Mouse (Mus musculus) bone marrow, adult 2 months (tissue): ENCODE measurements around the gene Grik4. TPM values are rescaled to one million over a fixed set of nuclear protein-coding genes. Genes with fewer than 3 reads are reported as not detected.
"Not testable (repeated sequence)": the region's sequence is repeated elsewhere in the genome, so short reads cannot be mapped to it uniquely, and the experiment has no call there.

Source experiments
- H3K27ac ChIP-seq: fragments of 200-500 bp; 2 replicates; pipeline ENCODE4 v1.5.1; 2012; ENCODE audit warnings: low read depth, mild to moderate bottlenecking, control low read depth, inconsistent platforms, low read length; ENCODE audit not compliant: control insufficient read depth, poor library complexity, insufficient read depth
- H3K4me1 ChIP-seq: fragments of 200-500 bp; 2 replicates; pipeline ENCODE4 v1.6.1; 2011; ENCODE audit warnings: low read length; ENCODE audit not compliant: control insufficient read depth, insufficient read depth
- H3K4me3 ChIP-seq: fragments of 200-500 bp; replicated peaks from 2 replicates; pipeline ENCODE3; 2011; ENCODE audit warnings: mild to moderate bottlenecking, low read depth, low read length, control low read depth; ENCODE audit not compliant: control insufficient read depth
- CTCF ChIP-seq: fragments of 200-500 bp; IDR thresholded peaks from 2 replicates; pipeline ENCODE4 v1.5.1; 2011; ENCODE audit warnings: low read length, control low read depth; ENCODE audit not compliant: control insufficient read depth, insufficient read depth
- POLR2A ChIP-seq: fragments of 200-500 bp; IDR thresholded peaks from 2 replicates; pipeline ENCODE4 v1.6.1; 2011; ENCODE audit warnings: low read depth, mild to moderate bottlenecking, control low read depth, low read length, borderline replicate concordance; ENCODE audit not compliant: control insufficient read depth
- WGBS: fragments of 180-500 bp; shearing (Covaris S2); methylation state at CpG from one replicate; pipeline ENCODE4 v1.1.7; 2018; 5-methylcytosine and 5-hydroxymethylcytosine counted together
- polyA plus RNA-seq: library from polyadenylated mRNA; stranded (reverse); fragments of >200 nt; gene quantifications from 2 replicates; pipeline ENCODE4 v1.2.4, GENCODE M21; 2011; ENCODE audit warnings: low replicate concordance; ENCODE audit not compliant: missing spikeins, insufficient read depth, insufficient read length

Grik4 gene
- polyA plus RNA-seq, 1 experiment, result 4.1 TPM

GRCm38 (mm10) chr9:42783248-42783903 is 160.9 kb downstream of the Grik4 start:
- no peak overlapping the region for H3K4me3 ChIP-seq
- no peak overlapping the region for H3K27ac ChIP-seq
- no peaks in the 10 kb centered on the region for H3K4me1 ChIP-seq
- TF ChIP-seq POLR2A (no peak), CTCF (no peak)
- 56% methylated on average over 8 of the region's 8 CpGs for WGBS

DNA sequence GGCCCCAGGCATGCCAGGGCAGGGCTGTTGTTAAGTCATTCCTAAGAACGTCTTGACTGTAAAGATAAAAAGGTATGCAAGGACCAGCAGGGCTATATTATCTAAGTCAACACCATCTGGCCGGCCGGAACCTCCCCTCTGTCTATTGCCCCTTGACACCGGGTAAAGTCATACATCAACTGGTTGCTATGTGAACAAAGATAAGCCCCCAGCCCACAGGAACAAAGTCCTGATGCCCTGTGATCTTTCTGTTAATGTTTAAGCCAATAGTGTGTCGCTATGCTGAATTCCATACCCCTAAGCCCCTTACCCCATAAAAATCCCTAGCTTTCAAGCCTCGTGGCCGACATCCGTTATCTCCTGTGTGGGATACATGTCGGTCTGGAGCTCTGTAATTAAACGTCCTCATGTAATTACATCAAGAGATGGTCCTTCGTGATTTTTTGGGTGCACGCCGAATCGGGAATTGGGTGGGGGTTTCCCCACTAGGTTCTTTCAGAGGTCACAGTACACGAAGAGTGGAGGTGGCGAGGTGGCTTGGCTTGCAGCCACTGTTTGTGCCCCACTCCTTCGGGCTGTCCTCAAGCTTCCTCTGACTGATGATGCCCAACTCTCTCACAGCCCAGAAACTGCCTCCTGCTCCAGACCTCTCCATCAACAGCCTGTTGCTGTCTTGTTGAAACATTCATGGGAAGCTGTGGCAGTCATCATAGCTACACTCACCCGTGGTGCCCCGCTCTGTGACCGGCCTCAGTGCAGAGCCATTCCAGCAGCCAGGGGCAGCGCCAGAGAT is 165.6 kb downstream of the Grik4 start:
- H3K27ac ChIP-seq, H3K4me1 ChIP-seq, H3K4me3 ChIP-seq: not testable (repeated sequence)
- WGBS, result 34% methylated on average over 21 of the region's 21 CpGs

GRCm38 (mm10) chr9:42777913-42778312 is 166.4 kb downstream of the Grik4 start:
- no peak for TF ChIP-seq CTCF
- Histone ChIP-seq H3K4me3 (no peak overlapping the region), H3K4me1 (no peaks in the 10 kb centered on the region), H3K27ac (no peak overlapping the region)
- WGBS, result 49% methylated on average over 8 of the region's 8 CpGs

DNA sequence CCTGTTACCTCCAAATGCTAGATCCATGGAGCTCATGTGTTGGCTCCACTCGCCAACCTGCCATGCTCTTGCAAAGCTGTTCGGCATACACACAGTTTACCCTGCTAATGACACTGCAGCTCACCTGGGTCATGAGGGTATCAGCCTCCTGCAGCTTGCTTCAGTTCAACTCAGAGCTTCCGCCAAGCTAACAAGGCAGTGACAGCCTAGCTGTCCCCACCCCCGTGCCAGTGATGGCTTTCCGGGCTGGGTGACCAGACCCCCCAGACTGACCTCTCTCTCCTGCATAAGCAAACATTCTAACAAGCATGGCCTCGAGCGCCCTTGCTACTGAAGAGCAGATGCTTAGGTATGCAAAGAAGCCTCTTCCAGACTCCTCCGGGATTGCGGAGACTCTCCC is 167.5 kb downstream of the Grik4 start:
- Histone ChIP-seq H3K4me3 (no peak overlapping the region), H3K4me1 (no peaks in the 10 kb centered on the region), H3K27ac (no peak overlapping the region)
- 51% methylated on average over 9 of the region's 9 CpGs for WGBS
- no peak for TF ChIP-seq POLR2A
- no peak for TF ChIP-seq CTCF

DNA sequence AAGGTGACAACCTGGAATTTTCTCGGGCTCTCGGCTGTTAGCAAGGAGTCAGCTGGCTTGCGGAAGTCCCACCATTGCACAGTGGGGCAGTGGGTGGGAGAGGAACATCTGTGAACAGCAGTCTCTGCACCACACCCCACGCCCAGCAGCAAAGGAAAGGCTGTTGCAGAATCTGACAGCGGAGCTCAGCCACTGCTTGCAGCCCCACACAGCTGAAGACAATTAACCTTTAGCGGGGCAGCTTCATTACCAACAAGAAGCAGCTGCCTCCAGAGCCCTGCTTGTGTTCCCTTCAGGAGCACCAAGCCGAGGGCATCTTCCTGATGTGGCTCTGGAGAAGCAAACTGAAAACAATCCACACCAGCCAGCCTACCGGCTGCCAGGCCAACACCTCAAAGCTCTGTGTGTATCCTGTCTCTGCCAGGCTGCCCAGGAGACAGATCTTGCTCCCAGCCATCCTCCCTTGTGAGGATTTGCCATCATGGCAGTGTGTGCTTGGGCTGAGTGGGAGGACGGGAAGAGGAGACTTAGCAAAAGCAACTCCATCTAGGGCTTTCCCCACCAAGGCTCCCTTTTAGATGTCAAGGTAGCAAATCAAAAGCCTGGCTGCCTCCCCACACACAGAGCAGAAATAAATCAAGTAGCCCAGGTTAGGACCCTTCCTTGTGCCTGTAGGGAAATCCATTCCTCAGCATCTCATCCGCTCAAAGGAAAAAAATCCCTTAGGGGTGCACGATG is 179.3 kb downstream of the Grik4 start:
- H3K27ac ChIP-seq, result no peak overlapping the region
- 53% methylated on average over 11 of the region's 11 CpGs for WGBS
- no peak overlapping the region for H3K4me3 ChIP-seq
- H3K4me1 ChIP-seq, result no peaks in the 10 kb centered on the region
- TF ChIP-seq POLR2A (no peak), CTCF (no peak)

DNA sequence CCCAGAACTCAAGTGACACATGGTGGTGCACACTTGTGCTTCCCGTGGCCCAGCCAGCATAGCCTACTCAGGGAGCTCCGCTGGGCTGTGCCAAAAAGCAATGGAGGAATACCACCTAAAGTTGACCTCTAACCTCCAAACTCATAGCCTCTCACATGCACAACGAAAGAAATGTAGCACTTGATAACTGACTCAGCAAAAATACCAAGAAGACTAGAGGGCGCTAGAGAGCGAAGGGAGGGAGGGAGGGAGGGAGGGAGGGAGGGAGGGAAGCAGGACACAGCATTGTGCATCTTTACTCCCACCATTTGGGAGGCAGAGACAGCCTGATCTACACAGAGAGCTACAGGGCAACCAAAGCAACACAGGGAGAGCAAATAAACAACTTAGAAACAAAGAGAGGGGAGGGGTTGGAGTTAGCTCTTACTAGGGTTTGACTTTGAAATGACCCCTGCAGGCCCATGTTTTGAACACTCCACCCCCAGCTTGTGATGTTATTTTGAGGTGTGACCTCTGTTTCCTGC is 185.5 kb downstream of the Grik4 start:
- Histone ChIP-seq H3K4me1 (no peaks in the 10 kb centered on the region), H3K27ac (no peak overlapping the region), H3K4me3 (no peak overlapping the region)
- 34% methylated on average over 5 of the region's 5 CpGs for WGBS
- no peak for TF ChIP-seq POLR2A
- TF ChIP-seq CTCF, result no peak

GRCm38 (mm10) chr9:42757012-42757640 is 187.2 kb downstream of the Grik4 start:
- Histone ChIP-seq H3K27ac (no peak overlapping the region), H3K4me3 (no peak overlapping the region), H3K4me1 (no peaks in the 10 kb centered on the region)
- TF ChIP-seq CTCF (no peak), POLR2A (no peak)
- 70% methylated on average over 3 of the region's 3 CpGs for WGBS

DNA sequence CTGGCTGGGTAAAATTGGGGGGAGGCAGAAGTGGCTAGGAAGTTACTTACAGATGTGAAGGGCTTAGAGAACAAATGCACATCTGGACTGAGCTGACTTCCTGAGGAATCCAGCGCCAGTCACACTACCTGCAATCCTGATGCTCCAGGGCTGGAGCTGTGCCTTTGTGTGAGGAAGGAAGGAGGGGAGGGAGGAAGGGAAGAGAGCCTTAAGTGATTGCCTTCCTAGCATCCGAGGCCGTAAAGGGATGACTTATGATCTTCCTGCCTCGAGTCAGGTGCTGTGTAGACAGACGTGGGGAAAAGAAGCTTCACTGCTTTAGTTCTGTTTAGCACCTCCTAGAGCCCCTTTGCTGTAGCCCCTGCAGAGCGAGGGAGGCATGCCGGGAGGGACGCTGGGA is 189.6 kb downstream of the Grik4 start:
- Histone ChIP-seq H3K4me1 (no peaks in the 10 kb centered on the region), H3K4me3 (no peak overlapping the region), H3K27ac (no peak overlapping the region)
- WGBS, result 22% methylated on average over 8 of the region's 8 CpGs
- TF ChIP-seq POLR2A (no peak), CTCF (no peak)
